Mouse (Mus musculus): ENCODE measurements around the gene Nktr.

Gene Nktr

GRCm38 (mm10) chr9:121718792-121719318 lies at the start of gene Nktr:
Gene Nktr, plus strand, starts transcription at chr9:121719169.
- DNase-seq (ENCODE audit: low read depth, low spot score): peak; percentile 96

- DNase-seq (ENCODE audit: low read depth, low spot score): no peak
Observed at GRCm38 (mm10) chr9:121669348-121669791, 49.6 kb upstream of the Nktr start.

- DNase-seq (ENCODE audit: low read depth, low spot score): peak; percentile 26
Observed at GRCm38 (mm10) chr9:121671300-121671699, 47.7 kb upstream of the Nktr start.

GRCm38 (mm10) chr9:121672311-121672710 lies 46.7 kb upstream of the Nktr start:
- no peak for DNase-seq (ENCODE audit: low read depth, low spot score)

GRCm38 (mm10) chr9:121673716-121674115 lies 45.3 kb upstream of the Nktr start:
- no peak for DNase-seq (ENCODE audit: low read depth, low spot score)

GRCm38 (mm10) chr9:121675011-121675410 lies 44.0 kb upstream of the Nktr start:
- DNase-seq (ENCODE audit: low read depth, low spot score): no peak

- no peak for DNase-seq (ENCODE audit: low read depth, low spot score)
Observed at GRCm38 (mm10) chr9:121675556-121675955, 43.4 kb upstream of the Nktr start.

GRCm38 (mm10) chr9:121677069-121677468 lies 41.9 kb upstream of the Nktr start:
- DNase-seq (ENCODE audit: low read depth, low spot score): no peak

GRCm38 (mm10) chr9:121677476-121677875 lies 41.5 kb upstream of the Nktr start:
- DNase-seq (ENCODE audit: low read depth, low spot score): no peak

GRCm38 (mm10) chr9:121679549-121679948 lies 39.4 kb upstream of the Nktr start:
- DNase-seq (ENCODE audit: low read depth, low spot score): no peak

GRCm38 (mm10) chr9:121681191-121681590 lies 37.8 kb upstream of the Nktr start:
- no peak for DNase-seq (ENCODE audit: low read depth, low spot score)

- no peak for DNase-seq (ENCODE audit: low read depth, low spot score)
Observed at GRCm38 (mm10) chr9:121682037-121682680, 36.8 kb upstream of the Nktr start.

- DNase-seq (ENCODE audit: low read depth, low spot score): no peak
Observed at GRCm38 (mm10) chr9:121684702-121685101, 34.3 kb upstream of the Nktr start.

- DNase-seq (ENCODE audit: low read depth, low spot score): no peak
Observed at GRCm38 (mm10) chr9:121690200-121690651, 28.7 kb upstream of the Nktr start.

GRCm38 (mm10) chr9:121690734-121691133 lies 28.2 kb upstream of the Nktr start:
- DNase-seq (ENCODE audit: low read depth, low spot score): no peak

- DNase-seq (ENCODE audit: low read depth, low spot score): no peak
Observed at GRCm38 (mm10) chr9:121694736-121695135, 24.2 kb upstream of the Nktr start.

- DNase-seq (ENCODE audit: low read depth, low spot score): no peak
Observed at GRCm38 (mm10) chr9:121696626-121697025, 22.3 kb upstream of the Nktr start.

GRCm38 (mm10) chr9:121697150-121698049 lies 21.6 kb upstream of the Nktr start:
- peak; percentile 52 for DNase-seq (ENCODE audit: low read depth, low spot score)

GRCm38 (mm10) chr9:121704261-121704645 lies 14.7 kb upstream of the Nktr start:
- DNase-seq (ENCODE audit: low read depth, low spot score): no peak

- peak; percentile 87 for DNase-seq (ENCODE audit: low read depth, low spot score)
Observed at GRCm38 (mm10) chr9:121704646-121705625, 14.0 kb upstream of the Nktr start, which contains the start of gene Sec22c. Gene Sec22c, minus strand, starts transcription at chr9:121705490.

- DNase-seq (ENCODE audit: low read depth, low spot score): no peak
Observed at GRCm38 (mm10) chr9:121706029-121706675, 12.8 kb upstream of the Nktr start.
